Mouse (Mus musculus) cerebral cortex, adult 2 months (tissue): ENCODE data around the gene Rpl9-ps1.

Source experiments
- WGBS: fragments of 180-500 bp; shearing (Covaris S2); methylation state at CpG from one replicate; pipeline ENCODE4 v1.1.7; 2018; 5-methylcytosine and 5-hydroxymethylcytosine counted together

Rpl9-ps1 gene

DNA sequence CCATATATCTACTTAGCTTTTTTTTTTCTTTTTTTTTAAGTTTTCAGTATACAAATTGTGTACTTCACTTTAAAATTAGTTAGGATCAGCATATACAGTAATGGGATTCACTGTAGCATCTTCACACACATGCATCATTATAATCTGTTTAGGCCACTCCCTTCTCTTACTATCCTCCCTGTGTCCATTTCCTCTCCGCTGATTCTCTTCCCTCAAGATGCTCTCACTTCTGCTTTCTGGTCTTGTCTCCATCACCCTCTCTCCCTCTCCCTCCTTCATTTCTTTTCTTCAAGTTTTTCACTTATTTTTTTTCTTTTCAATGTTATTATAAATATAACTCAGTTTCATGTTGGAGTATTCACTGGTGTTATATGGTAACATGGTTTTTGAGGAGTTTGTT is 26.4 kb downstream of the Rpl9-ps1 start:
- 97% methylated on average over 1 of the region's 1 CpGs for WGBS

DNA sequence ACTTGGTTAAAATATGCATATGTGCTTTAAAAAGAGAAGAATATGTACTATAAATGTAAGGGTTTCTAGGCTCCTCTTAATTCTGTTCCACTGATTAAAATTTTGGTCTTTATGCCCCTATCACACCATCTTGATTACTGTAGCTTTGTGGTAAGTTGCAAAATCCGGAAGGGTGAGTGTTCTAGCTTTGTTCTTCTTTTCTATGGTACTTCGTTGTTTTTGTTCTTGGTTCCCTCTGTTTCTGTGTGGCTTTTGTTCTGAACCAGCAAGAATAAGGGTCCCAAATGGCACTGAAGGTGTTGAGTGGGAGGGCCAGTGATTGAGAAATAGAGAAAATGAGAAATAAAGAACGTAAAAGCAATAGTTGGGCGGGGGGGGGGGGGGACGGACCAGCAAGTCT is 27.2 kb downstream of the Rpl9-ps1 start:
- 49% methylated on average over 5 of the region's 5 CpGs for WGBS

DNA sequence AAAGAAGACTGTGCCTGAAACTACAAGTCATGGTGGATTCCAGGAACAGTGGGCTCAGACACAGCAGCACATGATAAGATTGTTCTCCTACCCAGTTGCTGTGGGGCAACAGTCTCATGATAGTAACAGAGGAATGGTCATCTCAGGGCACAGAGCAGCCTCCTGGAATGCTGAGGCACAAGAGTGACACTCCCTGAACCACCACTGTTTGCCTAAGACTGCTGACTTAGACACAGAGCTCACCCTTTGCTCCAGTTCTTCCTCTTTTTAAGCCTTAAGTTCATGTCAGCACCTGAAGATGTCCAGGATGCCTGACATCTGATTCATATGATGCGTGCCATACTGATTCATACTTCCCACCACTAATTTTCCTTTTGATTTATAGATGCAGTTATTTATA is 28.8 kb downstream of the Rpl9-ps1 start:
- WGBS, result 98% methylated on average over 1 of the region's 1 CpGs

DNA sequence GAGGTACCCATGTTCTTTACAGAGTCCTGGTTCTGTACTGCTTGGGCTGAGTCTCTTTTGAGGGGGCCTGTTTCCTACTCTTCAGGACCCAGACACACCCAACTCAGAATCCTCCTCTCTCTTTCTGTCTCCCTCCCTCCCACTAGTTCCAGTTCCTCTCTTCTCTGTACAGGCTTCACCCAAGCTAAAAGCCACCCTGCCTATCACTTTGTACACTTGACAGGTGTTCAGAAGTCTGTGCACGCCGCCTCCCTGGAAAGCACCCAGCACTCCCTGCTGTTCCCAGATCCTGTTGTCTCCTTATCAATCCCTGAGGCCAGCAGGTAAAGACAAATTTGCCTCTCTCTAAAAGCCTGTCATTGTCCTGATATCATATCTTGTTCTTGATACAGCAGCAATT is 34.5 kb downstream of the Rpl9-ps1 start:
- WGBS, result 72% methylated on average over 2 of the region's 2 CpGs

- 54% methylated on average over 1 of the region's 1 CpGs for WGBS
Observed at GRCm38 (mm10) chr11:83606396-83606795, 39.0 kb downstream of the Rpl9-ps1 start.

- WGBS, result 94% methylated on average over 3 of the region's 3 CpGs
Observed at GRCm38 (mm10) chr11:83605535-83605934, 39.9 kb downstream of the Rpl9-ps1 start.

GRCm38 (mm10) chr11:83604698-83605097 is 40.7 kb downstream of the Rpl9-ps1 start:
- 93% methylated on average over 4 of the region's 4 CpGs for WGBS

GRCm38 (mm10) chr11:83603399-83603798 is 42.0 kb downstream of the Rpl9-ps1 start:
- WGBS, result 94% methylated on average over 3 of the region's 3 CpGs

GRCm38 (mm10) chr11:83600576-83600975 is 44.8 kb downstream of the Rpl9-ps1 start:
- 91% methylated on average over 2 of the region's 2 CpGs for WGBS

- 86% methylated on average over 3 of the region's 3 CpGs for WGBS
Observed at GRCm38 (mm10) chr11:83598991-83599390, 46.4 kb downstream of the Rpl9-ps1 start.

DNA sequence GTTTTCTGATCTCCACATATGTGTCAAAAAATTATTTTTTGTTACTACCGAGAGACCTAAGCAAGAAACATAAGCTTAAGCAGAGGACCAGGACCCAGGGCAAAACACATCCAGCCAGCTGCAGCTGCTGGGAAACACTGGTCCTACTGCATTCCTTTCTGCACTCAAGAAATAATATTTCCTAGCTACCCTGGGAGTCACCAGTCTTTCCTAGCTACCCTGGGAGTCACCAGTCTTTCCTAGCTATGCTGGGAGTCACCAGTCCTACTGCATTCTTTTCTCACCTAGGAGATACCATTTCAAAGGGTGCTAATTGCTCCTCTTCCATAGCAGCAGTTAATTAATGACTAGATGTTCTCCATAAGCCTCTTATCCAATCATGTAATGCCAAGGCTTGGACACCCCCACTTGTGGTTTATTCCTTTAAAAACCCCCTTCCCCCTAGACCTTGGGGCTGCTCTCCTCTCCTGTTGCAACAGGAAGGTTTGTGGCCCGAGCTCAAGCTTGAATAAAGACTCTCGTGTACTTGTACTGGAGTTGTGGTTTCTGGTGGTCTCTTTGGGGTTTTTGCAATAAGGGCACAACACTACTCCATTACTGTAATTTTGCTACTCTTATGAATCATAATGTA is 47.1 kb downstream of the Rpl9-ps1 start:
- WGBS, result 90% methylated on average over 3 of the region's 3 CpGs

DNA sequence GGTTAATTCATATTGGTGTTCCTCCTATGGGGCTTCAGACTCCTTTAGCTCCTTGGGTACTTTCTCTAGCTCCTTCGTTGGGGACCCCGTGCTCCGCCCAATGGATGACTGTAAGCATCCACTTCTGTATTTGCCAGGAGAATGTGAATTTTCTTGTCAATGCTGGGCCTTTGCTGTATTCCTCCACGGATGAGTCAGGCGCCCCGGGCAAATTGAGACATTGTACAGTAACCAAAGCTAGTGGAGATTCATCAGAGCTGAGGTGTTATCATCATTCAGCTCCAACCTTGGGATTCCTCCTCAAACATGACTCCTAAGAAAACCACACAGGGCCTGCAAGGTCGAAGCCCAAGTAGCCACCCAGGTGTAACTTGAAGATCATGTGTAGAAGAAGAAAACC is 47.6 kb downstream of the Rpl9-ps1 start:
- 94% methylated on average over 7 of the region's 7 CpGs for whole genome bisulfite sequencing

DNA sequence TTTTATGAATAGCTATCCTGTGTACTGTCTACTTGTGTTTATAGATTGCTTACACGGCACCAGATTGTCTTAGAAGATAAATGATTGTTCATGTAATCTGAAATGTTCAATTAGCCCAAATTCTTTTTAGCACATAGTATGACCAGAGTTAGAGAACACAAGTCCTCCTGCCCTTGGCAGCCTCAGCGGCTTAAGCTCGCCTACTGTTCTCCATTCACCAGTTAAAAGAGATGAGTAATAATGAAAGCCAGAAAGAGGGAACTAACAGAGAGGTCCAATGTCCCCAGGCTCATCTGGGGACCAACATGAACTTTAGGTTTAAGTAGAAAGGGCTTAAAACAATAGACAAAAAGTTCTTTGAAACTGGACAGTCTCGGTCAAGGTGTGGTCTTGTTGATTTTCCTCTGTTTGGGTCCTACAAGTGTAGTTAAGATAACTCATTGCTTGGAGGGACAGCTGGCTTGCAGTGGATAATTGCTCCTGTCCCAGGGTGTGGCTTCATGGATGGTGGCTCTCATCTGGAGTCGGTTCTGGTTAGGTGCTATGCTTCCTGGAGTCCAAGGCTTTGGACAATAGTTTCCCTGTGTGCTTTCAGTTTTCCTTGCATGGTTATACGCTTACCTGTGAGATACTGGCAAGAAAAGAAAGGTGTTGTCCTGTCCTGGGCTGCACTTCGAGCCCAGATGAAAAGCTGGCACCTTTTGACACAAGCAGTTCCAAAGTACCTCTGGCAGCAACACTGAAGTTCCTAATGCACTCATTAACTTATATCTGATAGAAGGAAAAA is 49.6 kb downstream of the Rpl9-ps1 start:
- WGBS, result 81% methylated on average over 7 of the region's 7 CpGs
